Mouse (Mus musculus) limb, embryonic 12.5 days (tissue): Measurements from ENCODE around the gene Rufy3. TPM values are rescaled to one million over a fixed set of nuclear protein-coding genes. Genes with fewer than 3 reads are reported as not detected.

Experiments
- ATAC-seq: fragments of 200-750 bp; cut with Nextera tagmentation; 2 replicates; pipeline ENCODE4 v1.8.0; 2017; ENCODE audit warnings: low read depth, moderate TSS enrichment; ENCODE audit not compliant: insufficient number of reproducible peaks, insufficient read depth, low FRiP score, low TSS enrichment
- H3K27ac ChIP-seq: fragments of 300-500 bp; sonication (generic); 2 replicates; pipeline ENCODE4 v1.5.1; 2016; ENCODE audit warnings: mild to moderate bottlenecking, moderate library complexity
- H3K27me3 ChIP-seq: fragments of 300-500 bp; sonication (generic); 2 replicates; pipeline ENCODE4 v1.6.1; 2016; ENCODE audit warnings: mild to moderate bottlenecking, moderate library complexity
- H3K36me3 ChIP-seq: fragments of 300-500 bp; sonication (generic); 2 replicates; pipeline ENCODE4 v1.6.1; 2016; ENCODE audit warnings: mild to moderate bottlenecking, moderate library complexity
- H3K4me1 ChIP-seq: fragments of 300-500 bp; sonication (generic); replicated peaks from 2 replicates; pipeline ENCODE4 v1.6.1; 2016
- H3K4me2 ChIP-seq: fragments of 300-500 bp; sonication (generic); 2 replicates; pipeline ENCODE4 v1.6.1; 2016; ENCODE audit warnings: mild to moderate bottlenecking, moderate library complexity
- H3K4me3 ChIP-seq: fragments of 300-500 bp; sonication (generic); replicated peaks from 2 replicates; pipeline ENCODE4 v1.5.1; 2016; ENCODE audit warnings: mild to moderate bottlenecking
- H3K9ac ChIP-seq: fragments of 300-500 bp; sonication (generic); replicated peaks from 2 replicates; pipeline ENCODE4 v1.6.1; 2016; ENCODE audit warnings: mild to moderate bottlenecking, moderate library complexity
- H3K9me3 ChIP-seq: fragments of 300-500 bp; sonication (generic); 2 replicates; pipeline ENCODE4 v1.6.1; 2016; ENCODE audit warnings: mild to moderate bottlenecking, moderate library complexity
- WGBS: fragments of 180-500 bp; shearing (Covaris S2); methylation state at CpG from one replicate; pipeline ENCODE4 v1.1.7; 2016; 5-methylcytosine and 5-hydroxymethylcytosine counted together
- polyA plus RNA-seq: library from polyadenylated mRNA; unstranded; fragments of >200 nt; fragmentation: Nextera tagmentation; extraction: Ambion mirVana; gene quantifications from 2 replicates; pipeline ENCODE4 v1.2.1, GENCODE M21; 2016

Gene Rufy3
- polyA plus RNA-seq, 1 experiment from 2014 or later: 13.8 TPM

- H3K4me1 ChIP-seq: peaks cover 22% of the 10 kb centered on the region
- H3K4me3 ChIP-seq: no peak overlapping the region
- H3K27me3 ChIP-seq: no peaks in the 10 kb centered on the region
- ATAC-seq: no peak
- 96% methylated on average over 6 of the region's 6 CpGs for WGBS
- H3K9ac ChIP-seq: no peak overlapping the region
- no peaks in the 10 kb centered on the region for H3K36me3 ChIP-seq
- no peak overlapping the region for H3K4me2 ChIP-seq
- no peaks in the 10 kb centered on the region for H3K9me3 ChIP-seq
- H3K27ac ChIP-seq: no peak overlapping the region
These were observed 16.5 kb downstream of the Rufy3 start for GRCm38 (mm10) chr5:88581343-88581742.

- 69% methylated on average over 9 of the region's 9 CpGs for WGBS
- peak; percentile 64; the same call in 1 of the 2 replicates for ATAC-seq
- Histone ChIP-seq H3K4me3 (no peak overlapping the region), H3K9me3 (no peaks in the 10 kb centered on the region), H3K4me2 (0 out of 2 replicates have a peak overlapping the region, but pooled peaks have one; percentile 24), H3K4me1 (peaks cover 37% of the 10 kb centered on the region), H3K27ac (0 out of 2 replicates have a peak overlapping the region, but pooled peaks have one; percentile 9), H3K36me3 (no peaks in the 10 kb centered on the region), H3K9ac (no peak overlapping the region), H3K27me3 (no peaks in the 10 kb centered on the region)
These were observed 18.6 kb downstream of the Rufy3 start for GRCm38 (mm10) chr5:88583271-88584031.

GRCm38 (mm10) chr5:88584061-88584460 lies 19.2 kb downstream of the Rufy3 start:
- Histone ChIP-seq H3K9ac (no peak overlapping the region), H3K36me3 (no peaks in the 10 kb centered on the region), H3K4me1 (peaks cover 41% of the 10 kb centered on the region), H3K27ac (no peak overlapping the region), H3K4me2 (peak overlapping the region; percentile 24), H3K27me3 (no peaks in the 10 kb centered on the region), H3K4me3 (no peak overlapping the region), H3K9me3 (no peaks in the 10 kb centered on the region)
- no peak for ATAC-seq
- WGBS: 81% methylated on average over 9 of the region's 9 CpGs

- Histone ChIP-seq H3K9me3 (no peaks in the 10 kb centered on the region), H3K4me2 (no peak overlapping the region), H3K27me3 (no peaks in the 10 kb centered on the region), H3K27ac (no peak overlapping the region), H3K4me3 (no peak overlapping the region), H3K36me3 (no peaks in the 10 kb centered on the region), H3K4me1 (peaks cover 41% of the 10 kb centered on the region), H3K9ac (no peak overlapping the region)
- 0 out of 2 replicates have a peak, but pooled peaks have one; percentile 15 for ATAC-seq
- WGBS: 75% methylated on average over 7 of the region's 7 CpGs
These were observed 21.8 kb downstream of the Rufy3 start for GRCm38 (mm10) chr5:88586407-88587174.

GRCm38 (mm10) chr5:88587211-88587934 lies 22.5 kb downstream of the Rufy3 start:
- Histone ChIP-seq H3K9me3 (no peaks in the 10 kb centered on the region), H3K4me2 (peak overlapping the region; percentile 7), H3K4me1 (peaks cover 41% of the 10 kb centered on the region), H3K36me3 (no peaks in the 10 kb centered on the region), H3K9ac (peak overlapping the region; percentile 40; the same call in 1 of the 2 replicates), H3K27me3 (no peaks in the 10 kb centered on the region), H3K27ac (peak overlapping the region; percentile 29), H3K4me3 (no peak overlapping the region)
- ATAC-seq: peak; percentile 57; the same call in 1 of the 2 replicates
- 50% methylated on average over 13 of the region's 13 CpGs for WGBS

- ATAC-seq: no peak
- Histone ChIP-seq H3K36me3 (no peaks in the 10 kb centered on the region), H3K27ac (no peak overlapping the region), H3K9me3 (no peaks in the 10 kb centered on the region), H3K4me2 (no peak overlapping the region), H3K4me3 (no peak overlapping the region), H3K27me3 (no peaks in the 10 kb centered on the region), H3K4me1 (peaks cover 41% of the 10 kb centered on the region), H3K9ac (no peak overlapping the region)
- WGBS: 73% methylated on average over 5 of the region's 5 CpGs
These were observed 23.6 kb downstream of the Rufy3 start for GRCm38 (mm10) chr5:88588481-88588880.

- Histone ChIP-seq H3K9me3 (no peaks in the 10 kb centered on the region), H3K27ac (peak overlapping the region; percentile 4; the same call in 1 of the 2 replicates), H3K4me2 (no peak overlapping the region), H3K4me1 (0 out of 2 replicates have a peak, but pooled peaks cover 3% of the 10 kb centered on the region), H3K36me3 (no peaks in the 10 kb centered on the region), H3K9ac (no peak overlapping the region), H3K4me3 (no peak overlapping the region), H3K27me3 (no peaks in the 10 kb centered on the region)
- ATAC-seq: no peak
- WGBS: 89% methylated on average over 13 of the region's 13 CpGs
These were observed 28.8 kb downstream of the Rufy3 start for GRCm38 (mm10) chr5:88593421-88594172.

- Histone ChIP-seq H3K4me2 (no peak overlapping the region), H3K4me3 (no peak overlapping the region), H3K27ac (no peak overlapping the region), H3K27me3 (no peaks in the 10 kb centered on the region), H3K9ac (no peak overlapping the region), H3K9me3 (no peaks in the 10 kb centered on the region), H3K36me3 (no peaks in the 10 kb centered on the region), H3K4me1 (no peaks in the 10 kb centered on the region)
- WGBS: 89% methylated on average over 7 of the region's 7 CpGs
- ATAC-seq: no peak
These were observed 29.3 kb downstream of the Rufy3 start for GRCm38 (mm10) chr5:88594173-88594569.

GRCm38 (mm10) chr5:88595537-88596455 lies 31.0 kb downstream of the Rufy3 start:
- H3K9ac ChIP-seq: no peak overlapping the region
- no peak for ATAC-seq
- H3K4me3 ChIP-seq: no peak overlapping the region
- WGBS: 72% methylated on average over 5 of the region's 5 CpGs
- no peaks in the 10 kb centered on the region for H3K36me3 ChIP-seq
- no peak overlapping the region for H3K27ac ChIP-seq
- no peak overlapping the region for H3K4me2 ChIP-seq
- H3K9me3 ChIP-seq: no peaks in the 10 kb centered on the region
- H3K4me1 ChIP-seq: no peaks in the 10 kb centered on the region
- no peaks in the 10 kb centered on the region for H3K27me3 ChIP-seq

- Histone ChIP-seq H3K4me2 (no peak overlapping the region), H3K4me1 (no peaks in the 10 kb centered on the region), H3K36me3 (no peaks in the 10 kb centered on the region), H3K4me3 (no peak overlapping the region), H3K27me3 (no peaks in the 10 kb centered on the region), H3K9ac (no peak overlapping the region), H3K27ac (no peak overlapping the region), H3K9me3 (no peaks in the 10 kb centered on the region)
- 86% methylated on average over 6 of the region's 6 CpGs for WGBS
- ATAC-seq: no peak
These were observed 34.1 kb downstream of the Rufy3 start for GRCm38 (mm10) chr5:88598961-88599360.
